Mouse (Mus musculus): ENCODE data around the gene Clca4b.
"Not testable (repeated sequence)": the region's sequence is repeated elsewhere in the genome, so short reads cannot be mapped to it uniquely, and the experiment has no call there.

Gene Clca4b

GRCm38 (mm10) chr3:144932335-144932734 lies at the start of gene Clca4b:
Gene Clca4b, minus strand, starts transcription at chr3:144932529.
- DNase-seq: no peak

DNA sequence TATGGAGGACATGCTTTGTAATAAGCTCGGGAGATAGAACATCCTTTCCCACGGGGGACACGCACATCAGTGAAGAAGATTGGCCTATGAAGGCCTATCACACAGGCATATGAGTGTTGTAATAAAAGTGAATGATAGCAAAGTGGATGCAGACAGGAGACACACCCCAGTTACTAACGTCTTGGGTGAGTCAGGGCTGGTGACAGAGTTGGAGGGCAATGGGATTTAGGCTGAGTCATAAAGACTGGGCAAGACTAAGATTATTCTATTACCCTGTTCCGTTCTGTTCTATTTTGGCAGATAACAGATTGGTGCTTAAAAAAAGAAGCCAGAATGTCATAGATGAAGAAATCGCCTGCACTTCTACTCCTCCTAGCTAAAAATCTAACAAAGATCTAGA lies 48.2 kb upstream of the Clca4b start:
- DNase-seq: no peak

DNA sequence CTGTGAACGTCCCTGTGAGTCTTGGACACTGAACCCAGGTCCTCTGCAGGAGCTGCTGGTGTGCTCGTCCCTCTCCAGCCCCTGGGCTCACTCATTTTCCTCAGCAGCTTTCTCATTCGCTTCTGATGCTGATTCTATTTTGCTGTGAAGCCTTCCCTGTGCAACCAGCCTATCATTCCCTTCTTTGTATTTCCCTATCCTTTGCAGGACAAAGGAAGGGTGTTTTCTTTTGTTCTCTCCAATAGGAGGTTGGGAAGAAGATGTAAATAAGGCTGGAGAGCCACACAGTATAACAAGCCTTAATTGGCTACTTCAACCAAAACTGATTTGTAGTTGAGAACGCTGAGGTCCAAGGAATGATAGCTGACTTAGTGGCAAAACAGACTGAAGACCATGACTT lies 45.3 kb upstream of the Clca4b start:
- DNase-seq: no peak

- DNase-seq: no peak
These were observed 43.8 kb upstream of the Clca4b start for GRCm38 (mm10) chr3:144976091-144976490.

DNA sequence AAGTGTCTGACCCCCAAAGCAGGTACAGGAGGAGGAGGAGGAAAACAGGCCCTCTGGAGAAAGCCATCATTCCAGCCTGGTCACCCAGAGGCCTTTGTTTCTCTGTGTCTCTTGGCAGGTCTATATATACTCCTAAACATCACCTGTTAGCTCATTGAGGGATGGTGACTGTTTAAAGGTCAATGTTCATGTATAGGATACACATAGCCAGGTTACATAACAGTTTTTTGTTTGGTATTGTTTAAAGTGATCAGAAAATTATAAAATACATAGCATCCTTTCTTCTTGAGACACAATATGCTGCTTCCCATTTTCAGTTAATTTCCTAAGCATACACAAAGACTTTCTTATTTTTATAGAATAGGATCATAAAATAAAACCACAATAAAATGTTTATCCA lies 42.6 kb upstream of the Clca4b start, which contains the start of gene Clca4a:
Gene Clca4a, minus strand, starts transcription at position 101 of the 400 bp plus-strand sequence.
- no peak for DNase-seq

DNA sequence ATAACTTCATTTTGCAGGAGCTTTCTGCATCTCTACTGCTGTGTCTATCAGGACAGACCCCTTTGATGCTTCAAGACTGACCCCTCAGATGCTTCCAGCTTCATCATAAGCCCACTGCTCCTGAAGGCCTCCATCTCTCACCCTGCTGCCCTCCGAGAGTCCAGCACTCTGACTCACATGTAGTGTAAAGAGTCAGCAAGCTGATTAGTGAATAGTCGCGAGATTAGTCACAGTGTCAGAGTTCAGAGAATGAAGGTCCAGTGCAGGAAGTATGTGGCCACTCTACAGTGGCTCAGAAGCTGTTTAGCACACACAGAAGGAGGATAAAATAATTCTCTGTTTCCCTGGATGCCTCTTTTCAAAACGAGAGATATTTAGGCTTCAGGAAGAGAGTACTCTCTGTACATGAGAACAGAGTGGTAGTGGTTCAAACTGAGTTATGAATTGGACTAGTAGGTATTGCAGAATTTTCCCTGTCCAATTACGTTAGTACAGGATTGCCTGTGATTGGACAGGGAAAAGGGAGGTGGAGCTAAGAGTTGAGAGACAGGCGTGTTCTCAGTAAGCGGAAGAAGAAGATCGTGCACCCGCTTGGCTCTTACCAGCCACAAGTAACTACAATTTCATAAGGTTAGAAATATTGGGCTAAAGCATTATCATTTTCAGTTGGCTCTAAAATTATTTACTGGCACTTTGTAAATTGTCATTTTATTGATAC lies 39.4 kb upstream of the Clca4b start:
- DNase-seq: no peak

- DNase-seq: no peak
These were observed 37.4 kb upstream of the Clca4b start for GRCm38 (mm10) chr3:144969755-144970154.

GRCm38 (mm10) chr3:144966074-144966473 lies 33.7 kb upstream of the Clca4b start:
- DNase-seq: no peak

GRCm38 (mm10) chr3:144950829-144951228 lies 18.5 kb upstream of the Clca4b start:
- no peak for DNase-seq

- not testable (repeated sequence) for DNase-seq
These were observed 15.0 kb upstream of the Clca4b start for GRCm38 (mm10) chr3:144947376-144947775.

DNA sequence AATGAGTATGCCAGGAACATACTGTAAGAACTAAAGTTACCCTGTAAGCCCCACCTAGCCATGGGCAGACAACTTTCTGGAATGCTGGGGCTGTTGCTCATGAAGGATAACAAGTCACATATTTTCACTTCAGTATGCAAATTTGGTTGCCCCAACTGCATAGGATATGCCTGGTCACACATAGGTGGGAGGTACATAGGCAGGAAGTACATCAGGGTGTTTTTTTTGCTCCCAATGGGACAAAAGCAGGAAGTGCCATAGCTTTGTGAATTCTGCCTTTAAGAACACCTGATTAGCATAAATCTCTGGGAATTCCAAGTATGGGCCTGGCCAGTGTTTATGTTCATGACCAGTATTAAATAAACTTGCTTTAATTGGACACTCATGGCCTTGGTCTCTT lies 1.3 kb upstream of the Clca4b start:
- not testable (repeated sequence) for DNase-seq

DNA sequence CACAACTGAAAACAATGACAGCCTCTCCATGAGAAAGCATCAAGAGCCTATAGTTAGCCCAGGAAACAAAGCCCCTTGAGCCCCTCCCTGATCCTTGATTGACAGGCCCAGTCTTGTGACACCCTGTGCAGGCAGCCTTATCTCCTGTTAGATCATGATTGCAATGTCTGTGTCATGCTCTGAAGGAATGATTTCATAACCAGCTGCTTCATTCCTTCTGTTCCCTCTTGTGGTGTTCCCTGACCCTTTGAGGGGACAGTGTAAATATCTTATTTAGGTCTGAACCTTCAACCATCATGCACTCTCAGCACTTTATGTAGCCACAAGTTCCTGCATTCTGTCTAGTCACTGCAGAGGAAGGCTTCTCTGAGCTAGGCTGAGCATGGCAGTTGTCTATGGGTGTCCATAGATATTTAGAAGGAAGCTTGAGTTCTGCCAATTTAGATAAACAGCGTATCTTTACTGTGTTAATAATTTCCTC lies 722 bp upstream of the Clca4b start:
- DNase-seq: no peak

- no peak for DNase-seq
These were observed 18.3 kb downstream of the Clca4b start for GRCm38 (mm10) chr3:144914014-144914413.

DNA sequence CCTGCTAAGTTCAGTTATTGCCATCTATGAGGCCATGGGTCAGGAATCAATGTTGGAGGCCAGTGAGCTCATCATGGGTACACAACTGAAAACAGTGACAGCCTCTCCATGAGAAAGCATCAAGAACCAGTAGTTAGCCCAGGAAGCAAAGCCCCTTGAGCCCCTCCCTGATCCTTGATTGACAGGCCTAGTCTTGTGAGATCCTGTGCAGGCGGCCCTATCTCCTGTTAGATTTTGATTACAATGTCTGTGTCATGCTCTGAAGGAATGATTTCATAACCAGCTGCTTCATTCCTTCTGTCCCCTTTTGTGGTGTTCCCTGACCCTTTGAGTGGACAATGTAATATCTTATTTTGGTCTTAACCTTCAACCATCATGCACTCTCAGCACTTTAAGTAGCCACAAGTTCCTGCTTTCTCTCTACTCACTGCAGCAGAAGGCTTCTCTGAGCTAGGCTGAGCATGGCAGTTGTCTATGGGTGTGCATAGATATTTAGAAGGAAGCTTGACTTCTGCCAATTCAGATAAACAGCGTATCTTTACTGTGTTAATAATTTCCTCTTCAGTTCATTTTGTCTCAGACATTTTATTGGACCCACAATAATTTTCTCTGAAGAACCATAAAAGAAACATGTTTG lies 35.2 kb downstream of the Clca4b start:
- no peak for DNase-seq

DNA sequence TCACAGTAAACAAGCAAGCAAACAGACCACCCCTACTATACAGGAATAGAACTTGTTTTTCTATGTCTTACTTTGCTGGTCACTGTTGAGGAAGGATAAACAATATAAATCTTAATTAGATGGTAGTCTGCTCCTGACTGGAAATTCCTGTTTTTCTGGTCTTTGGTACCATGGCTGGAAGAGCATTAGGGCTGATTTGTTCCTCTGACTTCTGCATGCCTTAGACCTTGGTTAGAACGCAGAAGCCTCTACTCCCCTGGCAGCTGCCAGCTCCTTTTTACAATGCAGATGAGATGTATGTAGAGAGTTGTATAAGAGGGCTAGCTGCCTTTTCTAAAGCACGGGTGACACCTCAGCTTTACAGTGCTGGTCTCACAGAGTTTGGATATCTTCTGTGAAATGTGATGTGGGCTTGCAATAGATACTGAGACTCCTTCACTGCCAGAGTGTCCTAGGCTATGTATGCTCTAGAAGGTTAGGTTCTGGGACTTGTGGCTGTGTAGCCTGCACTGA lies 42.0 kb downstream of the Clca4b start:
- no peak for DNase-seq

GRCm38 (mm10) chr3:144886957-144887356 lies 45.4 kb downstream of the Clca4b start:
- DNase-seq: no peak

DNA sequence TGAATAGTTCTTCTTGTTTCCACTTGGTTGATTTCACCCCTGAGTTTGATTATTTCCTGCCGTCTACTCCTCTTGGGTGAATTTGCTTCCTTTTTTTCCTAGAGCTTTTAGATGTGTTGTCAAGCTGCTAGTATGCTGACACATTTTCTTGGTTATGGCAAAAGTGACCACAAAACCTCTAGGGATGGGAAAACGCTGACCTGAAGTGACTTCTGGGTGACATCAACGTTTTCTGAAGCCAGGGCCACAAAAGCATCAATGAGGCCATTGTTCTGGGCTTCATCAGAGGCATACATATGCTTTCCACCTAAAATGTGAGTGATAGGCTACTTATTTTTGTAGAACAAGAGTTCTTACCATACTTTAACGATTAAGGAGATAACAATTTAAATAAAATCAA lies 60.3 kb downstream of the Clca4b start:
- DNase-seq: not testable (repeated sequence)
